ENCODE assay signal across 9 mouse cellular contexts in the genomic region with DNA sequence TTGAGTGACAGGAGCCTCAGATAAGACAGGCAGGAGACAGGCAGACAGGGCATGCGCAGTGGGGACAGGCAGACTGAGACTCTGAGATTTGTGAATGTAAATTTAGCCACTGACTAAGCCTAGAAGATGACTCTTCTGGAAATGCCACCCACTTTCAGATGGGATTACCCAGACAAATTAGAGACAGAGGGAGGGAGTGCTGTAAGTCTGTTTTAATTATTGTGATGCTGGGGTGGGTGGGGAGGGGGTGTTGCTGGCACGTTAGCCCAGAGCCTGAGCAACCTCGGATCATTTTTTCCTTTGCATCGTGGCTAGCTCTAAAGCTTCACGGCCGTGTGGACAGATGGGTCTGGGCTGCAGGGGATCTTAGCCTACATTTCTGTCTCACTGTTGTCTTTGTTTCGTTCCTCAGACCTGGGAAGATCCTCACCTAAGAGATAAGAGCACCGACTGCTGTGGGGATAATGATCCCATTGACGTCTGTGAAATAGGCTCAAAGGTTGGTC. TPM values are rescaled to one million over a fixed set of nuclear protein-coding genes. Genes with fewer than 3 reads are reported as not detected.
DNase-seq lines count a peak whose midpoint lies in the region; ATAC-seq lines count a peak whose summit lies in the region.
"Had no signal": no experiment of that assay in that cellular context is flagged by ENCODE, and none has a peak within 500 bp of the region (broad histone marks: within the 10 kb centered on the region; RNA-seq: fewer than 3 reads in every experiment).

No protein-coding gene starts in this region.

- 71% methylated on average over 9 of the region's 9 CpGs for WGBS in hindbrain, embryonic 12.5 days
- 81% methylated on average over 9 of the region's 9 CpGs for WGBS in hindbrain, embryonic 10.5 days
- 46% methylated on average over 9 of the region's 9 CpGs for WGBS in forebrain, embryonic 16.5 days
- 65% methylated on average over 9 of the region's 9 CpGs for WGBS in hindbrain, embryonic 16.5 days
- WGBS in midbrain, embryonic 16.5 days = 38% methylated on average over 9 of the region's 9 CpGs

- H3K4me1 ChIP-seq in hindbrain, embryonic 12.5 days = peaks cover 4% of the 10 kb centered on the region
- no peaks in the 10 kb centered on the region for H3K4me1 ChIP-seq in hindbrain, embryonic 10.5 days (replicated peaks)
- H3K4me1 ChIP-seq in forebrain, embryonic 16.5 days (replicated peaks; ENCODE audit: control insufficient read depth, insufficient read depth, low read length) = peaks cover 9% of the 10 kb centered on the region; the same call in 1 of the 2 replicates
- no peaks in the 10 kb centered on the region for H3K4me1 ChIP-seq in hindbrain, embryonic 16.5 days (ENCODE audit: control insufficient read depth, insufficient read depth, low read depth, low read length)
- H3K4me1 ChIP-seq in midbrain, embryonic 16.5 days (ENCODE audit: control insufficient read depth, insufficient read depth, low read length) = no peaks in the 10 kb centered on the region
- H3K4me1 ChIP-seq: neural tube, embryonic 12.5 days had no signal

- peak; percentile 12; the same call in 1 of the 2 replicates for ATAC-seq in hindbrain, embryonic 12.5 days (ENCODE audit: low FRiP score)
- ATAC-seq in forebrain, embryonic 16.5 days = peak; percentile 54
- ATAC-seq in hindbrain, embryonic 16.5 days = peak; percentile 53
- ATAC-seq in midbrain, embryonic 16.5 days = peak; percentile 56

- H3K9ac ChIP-seq in hindbrain, embryonic 12.5 days = no peak overlapping the region
- H3K9ac ChIP-seq in forebrain, embryonic 16.5 days (replicated peaks; ENCODE audit: low read depth, low read length) = no peak overlapping the region
- peak overlapping the region; percentile 32; the same call in 1 of the 2 replicates for H3K9ac ChIP-seq in hindbrain, embryonic 16.5 days (ENCODE audit: low read depth, low read length)
- peak overlapping the region; percentile 27; the same call in 1 of the 2 replicates for H3K9ac ChIP-seq in midbrain, embryonic 16.5 days (ENCODE audit: low read depth, low read length)
- H3K9ac ChIP-seq: neural tube, embryonic 12.5 days had no signal

- peaks cover 12% of the 10 kb centered on the region for H3K36me3 ChIP-seq in hindbrain, embryonic 12.5 days
- peaks cover 37% of the 10 kb centered on the region for H3K36me3 ChIP-seq in hindbrain, embryonic 10.5 days
- H3K36me3 ChIP-seq in forebrain, embryonic 16.5 days (ENCODE audit: control insufficient read depth, insufficient read depth) = no peaks in the 10 kb centered on the region
- H3K36me3 ChIP-seq in hindbrain, embryonic 16.5 days (ENCODE audit: control insufficient read depth, insufficient read depth, low read length) = peaks cover 3% of the 10 kb centered on the region; the same call in 1 of the 2 replicates
- no peaks in the 10 kb centered on the region; the same call in 1 of the 2 replicates for H3K36me3 ChIP-seq in midbrain, embryonic 16.5 days (ENCODE audit: control insufficient read depth, insufficient read depth, low read length)

- H3K27me3 ChIP-seq in hindbrain, embryonic 12.5 days = no peaks in the 10 kb centered on the region
- H3K27me3 ChIP-seq in hindbrain, embryonic 10.5 days (ENCODE audit: insufficient read depth, poor library complexity, severe bottlenecking) = no peaks in the 10 kb centered on the region
- H3K27me3 ChIP-seq in forebrain, embryonic 16.5 days (replicated peaks; ENCODE audit: control insufficient read depth, insufficient read depth, low read length) = no peaks in the 10 kb centered on the region
- H3K27me3 ChIP-seq in hindbrain, embryonic 16.5 days (replicated peaks; ENCODE audit: control insufficient read depth, insufficient read depth, low read length) = no peaks in the 10 kb centered on the region
- H3K27me3 ChIP-seq in midbrain, embryonic 16.5 days (ENCODE audit: control insufficient read depth, insufficient read depth, low read depth, low read length) = no peaks in the 10 kb centered on the region
- H3K27me3 ChIP-seq: neural tube, embryonic 12.5 days had no signal

- no peaks in the 10 kb centered on the region for H3K9me3 ChIP-seq in hindbrain, embryonic 12.5 days (replicated peaks)
- no peaks in the 10 kb centered on the region for H3K9me3 ChIP-seq in hindbrain, embryonic 10.5 days
- no peaks in the 10 kb centered on the region for H3K9me3 ChIP-seq in forebrain, embryonic 16.5 days (ENCODE audit: control insufficient read depth, low read length)
- no peaks in the 10 kb centered on the region for H3K9me3 ChIP-seq in hindbrain, embryonic 16.5 days (ENCODE audit: control insufficient read depth, low read length)
- H3K9me3 ChIP-seq in midbrain, embryonic 16.5 days (replicated peaks; ENCODE audit: control insufficient read depth, low read length, poor library complexity, severe bottlenecking) = no peaks in the 10 kb centered on the region
- H3K9me3 ChIP-seq: neural tube, embryonic 12.5 days had no signal

- no peak overlapping the region for H3K4me3 ChIP-seq in hindbrain, embryonic 12.5 days
- no peak overlapping the region for H3K4me3 ChIP-seq in hindbrain, embryonic 10.5 days
- no peak overlapping the region for H3K4me3 ChIP-seq in forebrain, embryonic 16.5 days (replicated peaks; ENCODE audit: low read length)
- H3K4me3 ChIP-seq in hindbrain, embryonic 16.5 days (ENCODE audit: low read length) = no peak overlapping the region
- peak overlapping the region; percentile 1 for H3K4me3 ChIP-seq in midbrain, embryonic 16.5 days (ENCODE audit: low read depth, low read length)
- H3K4me3 ChIP-seq: neural tube, embryonic 12.5 days had no signal

- DNase-seq in hindbrain, embryonic 10.5 days (ENCODE audit: low spot score) = no peak
- no peak for DNase-seq in kidney, adult 18-20 months
- DNase-seq in lung, postnatal 36 days = no peak
- DNase-seq in embryo, embryonic 10 days (ENCODE audit: low spot score) = no peak

- no peak overlapping the region for H3K4me2 ChIP-seq in hindbrain, embryonic 12.5 days (replicated peaks)
- no peak overlapping the region for H3K4me2 ChIP-seq in forebrain, embryonic 16.5 days (ENCODE audit: low read length)
- peak overlapping the region; percentile 10; the same call in 1 of the 2 replicates for H3K4me2 ChIP-seq in hindbrain, embryonic 16.5 days (ENCODE audit: low read length)
- H3K4me2 ChIP-seq in midbrain, embryonic 16.5 days (ENCODE audit: low read length) = peak overlapping the region; percentile 17
- H3K4me2 ChIP-seq: neural tube, embryonic 12.5 days had no signal

- no peak overlapping the region for H3K27ac ChIP-seq in hindbrain, embryonic 12.5 days
- no peak overlapping the region for H3K27ac ChIP-seq in hindbrain, embryonic 10.5 days
- H3K27ac ChIP-seq in forebrain, embryonic 16.5 days (ENCODE audit: low read length) = no peak overlapping the region
- no peak overlapping the region for H3K27ac ChIP-seq in hindbrain, embryonic 16.5 days (ENCODE audit: low read depth, low read length)
- peak overlapping the region; percentile 65 for H3K27ac ChIP-seq in midbrain, embryonic 16.5 days (ENCODE audit: low read length)
- H3K27ac ChIP-seq: neural tube, embryonic 12.5 days had no signal

RNA-seq across cellular contexts. Expression of gene Ppa2, which starts 29.0 kb away (rescaled TPM):
- 70.3 and 71.0 TPM in 2 replicates for polyA plus RNA-seq in hindbrain, embryonic 12.5 days (2016; fragmentation: Nextera tagmentation; extraction: Ambion mirVana)
- 79.3 and 84.1 TPM in 2 replicates for polyA plus RNA-seq in hindbrain, embryonic 10.5 days (2016; fragmentation: Nextera tagmentation; extraction: Ambion mirVana)
- 72.1 and 76.9 TPM in 2 replicates for polyA plus RNA-seq in forebrain, embryonic 16.5 days (2015; fragmentation: Nextera tagmentation; extraction: Ambion mirVana)
- 80.2 and 89.2 TPM in 2 replicates for polyA plus RNA-seq in hindbrain, embryonic 16.5 days (2015; fragmentation: Nextera tagmentation; extraction: Ambion mirVana)
- 96.0 and 99.1 TPM in 2 replicates for polyA plus RNA-seq in midbrain, embryonic 16.5 days (2015; fragmentation: Nextera tagmentation; extraction: Ambion mirVana)

Comparison
In these comparisons a context has a peak if more than half of its experiments do, and no peak if none do; other contexts are left out.
1. H3K4me2 ChIP-seq: peak in hindbrain, embryonic 16.5 days (single experiment) and midbrain, embryonic 16.5 days (single experiment); none in hindbrain, embryonic 12.5 days (single experiment) and forebrain, embryonic 16.5 days (single experiment).
2. H3K9ac ChIP-seq: peak in hindbrain, embryonic 16.5 days (single experiment) and midbrain, embryonic 16.5 days (single experiment); none in hindbrain, embryonic 12.5 days (single experiment) and forebrain, embryonic 16.5 days (single experiment).
3. Peak in every context shown above with its lines, with median percentiles within 50 percentile points of each other: ATAC-seq.